Mouse (Mus musculus): Measurements from ENCODE around the gene Bahcc1.

The Bahcc1 gene

DNA sequence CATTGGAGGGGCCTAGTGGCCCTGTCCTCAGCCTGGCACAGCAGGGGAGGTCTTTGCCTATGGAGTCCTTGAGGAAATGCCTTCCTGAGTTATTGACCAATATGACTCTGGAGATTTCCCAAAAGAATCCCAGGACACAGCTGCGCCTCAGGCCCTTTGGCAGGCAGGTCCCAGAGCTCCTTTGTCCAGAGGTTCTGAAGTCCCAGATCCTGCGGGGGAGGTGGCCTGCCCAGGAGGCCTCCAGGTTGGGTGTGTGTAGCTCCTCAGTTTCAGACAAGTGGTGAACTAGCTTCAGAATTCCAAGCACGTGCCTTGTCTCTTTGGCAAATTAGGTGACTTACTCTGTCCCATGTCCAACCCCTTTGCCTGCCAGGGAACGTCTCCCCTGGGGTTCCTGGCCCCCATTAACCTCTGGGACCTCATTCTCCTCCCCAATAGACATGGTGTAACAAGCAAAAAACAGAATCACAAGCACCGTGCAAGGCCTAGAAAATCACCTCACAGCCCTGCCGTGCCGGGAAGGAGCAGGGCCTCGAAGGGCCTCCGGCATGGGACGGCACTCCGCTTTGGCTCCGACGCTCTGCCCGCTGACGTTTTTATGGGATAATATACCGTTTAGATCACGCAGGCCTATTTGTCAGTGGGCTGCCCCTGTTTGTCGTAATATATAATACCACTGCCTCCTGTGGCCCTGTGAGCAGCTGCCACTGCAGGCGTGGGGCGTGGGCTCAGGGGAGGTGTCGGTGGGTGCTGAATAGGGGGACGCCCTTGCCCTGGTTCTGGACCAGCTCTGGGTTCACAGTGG, 10.2 kb downstream of the Bahcc1 start:
- no peak for DNase-seq (ENCODE audit: low spot score)

GRCm38 (mm10) chr11:120243531-120243820, 10.7 kb downstream of the Bahcc1 start:
- DNase-seq (ENCODE audit: low spot score): no peak

- no peak for DNase-seq (ENCODE audit: low spot score)
Measured at GRCm38 (mm10) chr11:120248160-120248793, 15.5 kb downstream of the Bahcc1 start.

- DNase-seq (ENCODE audit: low spot score): no peak
Measured at GRCm38 (mm10) chr11:120248899-120249298, 16.2 kb downstream of the Bahcc1 start.

DNA sequence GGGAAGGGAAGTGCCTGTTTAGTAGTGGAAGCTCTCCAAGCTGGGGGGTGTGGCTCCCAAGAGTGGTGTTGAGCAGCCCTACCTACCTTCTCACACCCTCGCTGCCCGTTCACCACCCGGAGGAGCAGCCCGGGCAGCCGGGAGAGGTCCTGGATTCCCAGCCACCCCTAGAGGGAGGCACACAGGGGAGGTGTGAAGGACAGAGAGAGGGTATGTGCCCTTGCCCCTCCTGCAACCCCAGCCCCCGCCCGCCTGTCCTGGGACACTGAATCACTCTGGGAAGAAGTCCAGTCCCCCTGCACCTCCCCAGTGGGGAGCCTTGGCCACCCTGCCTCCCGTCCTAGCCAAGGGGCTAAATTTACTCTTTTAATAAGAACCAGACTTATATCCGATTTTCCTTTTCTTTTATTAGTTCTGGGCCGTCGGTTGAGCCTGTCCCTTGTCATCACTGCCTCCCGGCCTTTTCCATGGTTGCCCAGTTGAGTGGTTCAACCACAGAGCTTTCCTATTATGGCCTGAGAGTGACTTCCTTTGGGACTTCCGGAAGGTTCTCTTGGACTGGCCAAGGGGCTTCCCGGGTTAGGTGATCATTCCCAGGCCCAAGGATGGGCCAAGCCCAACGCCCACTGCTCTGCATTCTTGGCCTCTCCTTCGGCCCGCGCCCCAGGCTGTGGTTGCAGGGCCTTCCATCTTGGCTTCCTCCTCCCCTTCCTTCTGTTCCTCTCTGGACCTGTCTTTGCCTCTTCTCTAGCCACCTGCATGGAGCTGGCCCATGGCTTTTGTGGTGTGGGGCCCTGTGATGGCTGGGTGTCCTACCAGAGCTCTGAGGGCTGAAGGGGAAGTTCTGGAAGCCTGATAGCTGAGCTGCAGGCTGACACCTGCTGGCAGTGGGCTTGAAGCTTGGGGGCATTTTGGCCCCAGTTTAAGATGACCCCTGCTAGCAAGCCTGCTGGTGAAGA, 18.5 kb downstream of the Bahcc1 start:
- DNase-seq (ENCODE audit: low spot score): no peak

DNA sequence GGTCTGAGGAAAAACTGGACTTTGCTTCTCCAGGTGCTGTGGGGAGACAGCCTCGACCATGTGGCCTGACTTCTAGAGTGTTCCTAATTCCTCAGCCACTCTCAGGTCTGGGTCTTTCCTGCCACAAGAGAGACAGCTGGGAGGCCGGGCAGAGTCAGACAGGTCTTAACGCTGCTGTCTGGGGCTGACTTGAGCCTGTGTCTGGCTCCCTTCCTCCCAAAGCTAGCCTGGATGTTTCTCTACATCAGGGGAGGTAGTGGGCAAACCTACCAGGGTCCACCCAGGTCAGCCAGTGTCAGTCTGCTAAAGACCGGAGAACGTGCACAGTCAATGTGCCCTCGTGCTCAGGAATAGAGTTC, 19.2 kb downstream of the Bahcc1 start:
- no peak for DNase-seq (ENCODE audit: low spot score)

GRCm38 (mm10) chr11:120252398-120252797, 19.7 kb downstream of the Bahcc1 start:
- DNase-seq (ENCODE audit: low spot score): no peak

GRCm38 (mm10) chr11:120252843-120253645, 20.3 kb downstream of the Bahcc1 start:
- no peak for DNase-seq (ENCODE audit: low spot score)

DNA sequence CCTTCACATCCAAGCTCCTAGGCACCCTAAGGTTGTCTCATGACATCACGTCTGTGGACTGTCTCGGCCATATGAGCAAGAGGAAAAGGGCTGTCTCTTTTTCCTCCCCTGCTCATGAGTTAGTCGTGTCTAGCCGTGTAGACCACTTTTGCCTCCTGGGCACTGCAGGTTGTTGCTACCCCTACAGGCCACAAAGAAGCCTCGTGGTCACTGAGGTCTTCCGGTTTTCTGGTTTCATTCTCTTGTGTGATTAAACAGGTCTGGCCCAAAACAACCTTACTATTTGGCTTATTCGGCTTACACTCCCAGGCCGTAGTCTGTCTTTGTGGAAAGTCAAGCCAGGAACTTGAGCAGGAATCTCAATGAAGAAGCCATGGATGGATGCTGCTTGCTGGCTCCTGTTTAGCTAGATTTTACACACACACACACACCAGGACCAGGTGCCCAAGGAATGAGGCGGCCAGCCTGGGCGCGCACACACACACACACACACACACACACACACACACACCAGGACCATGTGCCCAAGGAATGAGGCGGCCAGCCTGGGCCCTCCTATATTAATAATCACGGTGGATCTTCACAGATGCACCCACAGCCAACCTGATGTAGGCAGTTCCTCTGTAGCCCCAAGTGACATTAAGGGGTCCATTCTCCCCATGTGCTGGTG, 21.0 kb downstream of the Bahcc1 start:
- no peak for DNase-seq (ENCODE audit: low spot score)

DNA sequence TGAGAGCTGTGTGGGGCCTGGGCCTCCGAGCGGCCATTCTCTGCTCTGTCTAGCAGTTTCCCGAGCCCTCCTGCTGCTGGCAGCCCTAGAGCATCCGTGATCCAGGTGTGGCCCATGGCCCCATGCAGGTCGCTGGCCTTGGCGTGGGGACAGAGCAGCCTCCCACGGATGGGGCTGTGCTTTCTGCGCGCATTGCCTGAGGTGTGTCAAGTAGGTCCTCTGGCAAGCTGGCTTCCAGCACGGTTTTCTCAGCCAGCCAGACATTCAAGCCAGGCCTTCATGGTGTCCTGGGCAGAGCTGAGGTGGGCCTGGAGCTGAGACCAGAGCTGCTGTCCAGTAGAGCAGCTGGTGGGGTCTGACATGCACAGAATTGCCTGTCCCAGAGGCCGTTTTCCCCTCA, 21.7 kb downstream of the Bahcc1 start:
- no peak for DNase-seq (ENCODE audit: low spot score)

- peak; percentile 80 for DNase-seq (ENCODE audit: low spot score)
Measured at GRCm38 (mm10) chr11:120255038-120255437, 22.3 kb downstream of the Bahcc1 start.

DNA sequence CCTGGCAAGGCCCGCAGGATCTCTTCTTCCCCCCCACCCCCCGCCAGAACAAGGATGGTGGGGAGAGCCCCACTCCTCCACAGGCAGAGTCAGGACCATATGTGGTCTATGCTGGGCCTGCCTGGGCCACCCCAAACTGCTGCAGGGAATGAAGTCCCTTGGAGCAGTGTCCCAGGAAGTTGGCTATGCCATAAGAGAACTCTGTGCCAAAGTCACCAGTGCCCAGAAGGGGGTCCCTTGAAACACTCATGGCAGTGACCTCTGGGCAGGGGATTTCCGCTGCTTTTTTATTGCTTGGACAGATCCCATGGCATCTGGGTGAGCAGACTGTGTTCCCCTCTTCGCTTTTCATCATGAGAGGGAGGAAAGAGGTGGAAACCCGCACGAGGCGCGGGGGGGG, 22.8 kb downstream of the Bahcc1 start:
- no peak for DNase-seq (ENCODE audit: low spot score)

DNA sequence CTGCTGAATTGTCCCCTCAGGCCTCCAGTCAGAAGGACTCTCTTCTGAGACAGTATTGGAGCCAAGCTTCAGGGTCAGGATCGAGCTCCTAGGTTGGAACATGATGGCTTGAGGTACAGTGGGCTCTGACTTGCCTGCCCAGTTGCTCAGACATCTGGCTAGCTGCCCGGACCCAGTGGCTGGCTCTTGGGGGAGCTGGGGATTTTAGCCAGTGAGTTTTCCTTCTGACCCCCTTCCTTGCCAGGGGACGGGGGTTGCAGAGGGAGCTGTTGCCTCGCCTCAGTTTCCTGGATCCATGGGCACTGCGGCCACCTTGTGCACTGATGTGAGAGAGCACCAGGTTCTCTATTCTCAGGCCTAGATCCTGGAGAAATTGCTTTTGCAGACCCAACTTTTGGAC, 23.4 kb downstream of the Bahcc1 start:
- DNase-seq (ENCODE audit: low spot score): no peak

- no peak for DNase-seq (ENCODE audit: low spot score)
Measured at GRCm38 (mm10) chr11:120256543-120256942, 23.8 kb downstream of the Bahcc1 start.

- DNase-seq (ENCODE audit: low spot score): no peak
Measured at GRCm38 (mm10) chr11:120256981-120257820, 24.5 kb downstream of the Bahcc1 start.

- DNase-seq (ENCODE audit: low spot score): no peak
Measured at GRCm38 (mm10) chr11:120257911-120258310, 25.2 kb downstream of the Bahcc1 start.

DNA sequence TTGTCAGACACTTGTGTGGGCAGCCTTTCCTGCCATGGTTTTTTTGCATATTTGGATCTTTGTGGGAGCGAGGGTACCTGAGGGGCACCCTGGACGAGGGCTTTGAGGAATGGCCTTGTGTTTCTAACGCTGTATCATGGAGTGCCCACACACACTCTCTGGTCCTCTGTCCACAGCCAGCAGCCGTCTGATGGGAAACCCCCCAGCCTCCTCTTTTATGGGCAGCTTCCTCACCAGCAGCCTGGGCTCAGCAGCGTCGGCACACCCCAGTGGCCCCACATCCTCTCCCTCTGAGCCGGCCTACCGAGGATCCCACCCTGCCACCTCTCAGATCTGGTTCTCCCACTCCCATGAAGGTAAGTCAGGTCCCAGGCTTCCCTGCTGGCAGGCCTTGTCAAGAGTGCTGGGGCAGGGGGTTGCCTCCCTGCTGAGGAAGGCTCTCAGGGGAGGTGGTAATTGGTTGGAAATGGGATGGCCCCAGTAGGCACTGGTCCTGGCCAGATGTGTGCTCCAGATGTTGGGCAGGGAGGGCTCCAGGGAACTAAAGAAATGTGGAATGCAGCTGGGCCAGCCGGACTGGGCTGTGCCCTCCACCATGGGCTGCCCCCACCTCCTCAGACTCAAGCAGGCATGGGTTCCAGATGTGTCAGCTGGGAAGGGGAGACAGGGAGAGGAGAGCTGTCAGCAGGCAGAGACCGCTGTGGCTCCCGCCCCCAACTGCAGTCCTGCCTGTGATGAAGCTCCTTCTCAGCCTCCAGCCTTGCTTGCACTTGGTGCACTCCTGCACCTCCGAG, 26.3 kb downstream of the Bahcc1 start:
- DNase-seq (ENCODE audit: low spot score): no peak

DNA sequence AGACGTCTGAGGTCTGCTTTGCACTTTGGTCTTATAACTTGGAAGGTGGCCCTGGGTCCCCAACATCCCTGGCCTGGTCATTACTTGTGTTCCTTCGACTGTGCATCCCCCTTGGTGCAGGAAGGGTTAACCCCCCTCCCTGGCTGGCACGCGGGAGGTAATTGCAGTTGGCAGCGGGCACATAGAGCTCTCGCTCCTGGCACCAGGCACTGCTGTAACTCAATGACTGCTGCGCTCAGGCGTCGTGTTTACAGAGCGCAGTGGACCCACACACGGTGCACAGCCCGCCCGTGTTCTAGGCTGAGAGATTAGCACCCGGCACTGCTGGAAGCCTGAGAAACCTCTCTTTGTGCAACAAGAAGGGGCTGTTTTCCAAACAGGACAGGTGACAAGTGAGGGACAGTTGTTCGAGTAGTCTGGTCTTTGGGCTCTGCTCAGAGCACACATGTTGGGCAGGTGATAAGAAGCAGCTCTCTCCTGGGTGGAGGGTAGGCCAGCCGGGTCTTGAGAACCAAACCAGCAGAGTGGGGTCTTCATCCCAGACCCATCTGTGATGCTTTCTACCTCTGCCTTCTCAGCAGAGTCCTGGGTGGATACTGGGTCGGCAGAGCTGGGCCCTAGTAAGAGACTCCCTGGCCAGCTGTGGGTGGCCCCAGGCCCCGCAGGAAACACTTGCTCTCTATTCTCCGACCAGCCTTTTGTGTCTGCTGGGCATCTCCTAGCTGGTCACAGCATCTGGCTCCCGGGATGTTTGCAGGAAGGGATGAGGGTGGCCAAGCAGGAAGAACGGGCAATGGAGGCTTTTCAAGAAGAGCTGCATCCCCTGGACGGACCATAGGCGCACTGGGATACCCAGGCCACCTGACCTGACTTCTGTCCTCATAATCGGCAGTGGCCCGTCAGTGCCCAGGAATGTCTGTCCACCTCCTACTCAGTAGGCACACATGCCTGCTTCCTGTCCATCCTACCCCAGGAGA, 27.3 kb downstream of the Bahcc1 start:
- no peak for DNase-seq (ENCODE audit: low spot score)
